Mouse (Mus musculus): ENCODE results near the gene Nrxn3. TPM values are rescaled to one million over a fixed set of nuclear protein-coding genes. Genes with fewer than 3 reads are reported as not detected.
A peak's percentile ranks its signal among the peaks of the same experiment; 100 is the strongest.

Gene Nrxn3
- polyA plus RNA-seq, 1 experiment from 2014 or later = 1.4 TPM

DNA sequence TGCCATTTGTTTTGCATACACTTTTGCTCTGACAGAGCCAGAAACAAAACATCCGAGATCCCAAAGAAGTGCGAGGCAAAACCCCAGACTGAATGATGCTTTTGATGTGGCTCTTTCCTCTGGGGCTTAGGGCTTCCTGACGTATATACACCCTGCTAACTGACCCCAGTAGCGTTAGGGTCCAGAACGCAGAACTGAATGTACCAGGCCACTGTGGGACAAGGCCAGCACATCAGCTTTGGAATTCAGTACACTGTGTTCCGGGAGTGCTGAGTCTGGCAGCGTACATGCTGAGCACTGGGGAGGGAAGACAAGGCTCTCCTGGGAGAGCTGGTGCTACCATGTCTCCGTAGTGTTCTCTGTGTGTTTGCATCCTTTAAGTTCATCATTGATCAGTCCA lies 436.7 kb downstream of the Nrxn3 start:
- Histone ChIP-seq H3K4me2 (ENCODE audit: low read depth, low read length) (no peak overlapping the region), H3K36me3 (ENCODE audit: control insufficient read depth, insufficient read depth, low read length) (no peaks in the 10 kb centered on the region), H3K9me3 (ENCODE audit: control insufficient read depth, low read length) (no peaks in the 10 kb centered on the region), H3K4me1 (ENCODE audit: control insufficient read depth, insufficient read depth, low read length) (no peaks in the 10 kb centered on the region), H3K4me3 (ENCODE audit: low read length) (no peak overlapping the region), H3K27me3 (replicated peaks; ENCODE audit: control insufficient read depth, insufficient read depth, low read length) (no peaks in the 10 kb centered on the region), H3K27ac (ENCODE audit: low read length) (no peak overlapping the region), H3K9ac (ENCODE audit: low read depth, low read length) (no peak overlapping the region)
- 63% methylated on average over 8 of the region's 8 CpGs for WGBS
- ATAC-seq = no peak

GRCm38 (mm10) chr12:89174306-89175159 lies 451.9 kb downstream of the Nrxn3 start:
- Histone ChIP-seq H3K4me3 (ENCODE audit: low read length) (no peak overlapping the region), H3K36me3 (ENCODE audit: control insufficient read depth, insufficient read depth, low read length) (no peaks in the 10 kb centered on the region), H3K4me2 (ENCODE audit: low read depth, low read length) (no peak overlapping the region), H3K27me3 (replicated peaks; ENCODE audit: control insufficient read depth, insufficient read depth, low read length) (no peaks in the 10 kb centered on the region), H3K4me1 (ENCODE audit: control insufficient read depth, insufficient read depth, low read length) (no peaks in the 10 kb centered on the region), H3K9ac (ENCODE audit: low read depth, low read length) (no peak overlapping the region), H3K9me3 (ENCODE audit: control insufficient read depth, low read length) (no peaks in the 10 kb centered on the region), H3K27ac (ENCODE audit: low read length) (no peak overlapping the region)
- no peak for ATAC-seq
- WGBS = 58% methylated on average over 12 of the region's 12 CpGs

GRCm38 (mm10) chr12:89179970-89180666 lies 457.4 kb downstream of the Nrxn3 start:
- WGBS = 40% methylated on average over 13 of the region's 13 CpGs
- Histone ChIP-seq H3K4me3 (ENCODE audit: low read length) (no peak overlapping the region), H3K36me3 (ENCODE audit: control insufficient read depth, insufficient read depth, low read length) (no peaks in the 10 kb centered on the region), H3K4me1 (ENCODE audit: control insufficient read depth, insufficient read depth, low read length) (0 out of 2 replicates have a peak, but pooled peaks cover 3% of the 10 kb centered on the region), H3K27ac (ENCODE audit: low read length) (no peak overlapping the region), H3K4me2 (ENCODE audit: low read depth, low read length) (no peak overlapping the region), H3K9me3 (ENCODE audit: control insufficient read depth, low read length) (no peaks in the 10 kb centered on the region), H3K27me3 (replicated peaks; ENCODE audit: control insufficient read depth, insufficient read depth, low read length) (no peaks in the 10 kb centered on the region), H3K9ac (ENCODE audit: low read depth, low read length) (no peak overlapping the region)
- ATAC-seq = no peak

DNA sequence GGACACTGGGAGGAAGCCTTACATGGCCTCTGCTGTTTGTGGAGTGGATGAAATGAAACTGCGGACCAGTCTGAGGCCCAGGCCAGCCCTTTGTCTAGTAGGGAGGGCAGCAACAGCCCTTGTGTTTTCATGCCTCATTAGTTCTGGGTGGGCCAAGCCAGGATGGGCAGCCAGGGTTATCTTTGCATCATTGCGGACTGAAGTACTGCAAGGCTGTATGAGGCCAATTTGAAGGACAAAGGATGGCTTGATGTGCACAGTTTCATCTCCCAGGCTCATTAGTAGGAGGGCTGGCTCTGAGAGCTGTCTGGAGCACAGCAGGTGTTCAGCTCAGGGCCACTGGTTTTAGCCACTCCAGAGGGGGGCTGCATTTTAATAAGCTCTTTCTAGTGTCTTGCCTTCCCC lies 458.5 kb downstream of the Nrxn3 start:
- H3K27me3 ChIP-seq (replicated peaks; ENCODE audit: control insufficient read depth, insufficient read depth, low read length) = no peaks in the 10 kb centered on the region
- 63% methylated on average over 2 of the region's 2 CpGs for WGBS
- H3K9me3 ChIP-seq (ENCODE audit: control insufficient read depth, low read length) = no peaks in the 10 kb centered on the region
- ATAC-seq = no peak
- H3K9ac ChIP-seq (ENCODE audit: low read depth, low read length) = no peak overlapping the region
- H3K4me1 ChIP-seq (ENCODE audit: control insufficient read depth, insufficient read depth, low read length) = 0 out of 2 replicates have a peak, but pooled peaks cover 3% of the 10 kb centered on the region
- H3K27ac ChIP-seq (ENCODE audit: low read length) = no peak overlapping the region
- no peak overlapping the region for H3K4me2 ChIP-seq (ENCODE audit: low read depth, low read length)
- H3K36me3 ChIP-seq (ENCODE audit: control insufficient read depth, insufficient read depth, low read length) = no peaks in the 10 kb centered on the region
- H3K4me3 ChIP-seq (ENCODE audit: low read length) = no peak overlapping the region

- Histone ChIP-seq H3K27ac (ENCODE audit: low read length) (no peak overlapping the region), H3K36me3 (ENCODE audit: control insufficient read depth, insufficient read depth, low read length) (no peaks in the 10 kb centered on the region), H3K27me3 (replicated peaks; ENCODE audit: control insufficient read depth, insufficient read depth, low read length) (no peaks in the 10 kb centered on the region), H3K4me3 (ENCODE audit: low read length) (no peak overlapping the region), H3K9ac (ENCODE audit: low read depth, low read length) (no peak overlapping the region), H3K9me3 (ENCODE audit: control insufficient read depth, low read length) (no peaks in the 10 kb centered on the region), H3K4me1 (ENCODE audit: control insufficient read depth, insufficient read depth, low read length) (no peaks in the 10 kb centered on the region), H3K4me2 (ENCODE audit: low read depth, low read length) (no peak overlapping the region)
- WGBS = 79% methylated on average over 10 of the region's 10 CpGs
- ATAC-seq = no peak
These were observed 476.3 kb downstream of the Nrxn3 start for GRCm38 (mm10) chr12:89198764-89199525.

GRCm38 (mm10) chr12:89211608-89212007 lies 488.9 kb downstream of the Nrxn3 start:
- H3K4me1 ChIP-seq (ENCODE audit: control insufficient read depth, insufficient read depth, low read length) = no peaks in the 10 kb centered on the region
- no peaks in the 10 kb centered on the region for H3K9me3 ChIP-seq (ENCODE audit: control insufficient read depth, low read length)
- H3K9ac ChIP-seq (ENCODE audit: low read depth, low read length) = no peak overlapping the region
- ATAC-seq = no peak
- no peak overlapping the region for H3K4me2 ChIP-seq (ENCODE audit: low read depth, low read length)
- H3K36me3 ChIP-seq (ENCODE audit: control insufficient read depth, insufficient read depth, low read length) = no peaks in the 10 kb centered on the region
- H3K27ac ChIP-seq (ENCODE audit: low read length) = no peak overlapping the region
- no peaks in the 10 kb centered on the region for H3K27me3 ChIP-seq (replicated peaks; ENCODE audit: control insufficient read depth, insufficient read depth, low read length)
- WGBS = 42% methylated on average over 2 of the region's 2 CpGs
- H3K4me3 ChIP-seq (ENCODE audit: low read length) = no peak overlapping the region

- Histone ChIP-seq H3K4me1 (ENCODE audit: control insufficient read depth, insufficient read depth, low read length) (no peaks in the 10 kb centered on the region), H3K4me2 (ENCODE audit: low read depth, low read length) (no peak overlapping the region), H3K36me3 (ENCODE audit: control insufficient read depth, insufficient read depth, low read length) (no peaks in the 10 kb centered on the region), H3K27ac (ENCODE audit: low read length) (no peak overlapping the region), H3K9me3 (ENCODE audit: control insufficient read depth, low read length) (no peaks in the 10 kb centered on the region), H3K27me3 (replicated peaks; ENCODE audit: control insufficient read depth, insufficient read depth, low read length) (no peaks in the 10 kb centered on the region), H3K4me3 (ENCODE audit: low read length) (no peak overlapping the region), H3K9ac (ENCODE audit: low read depth, low read length) (no peak overlapping the region)
- ATAC-seq = 0 out of 2 replicates have a peak, but pooled peaks have one; percentile 21
- 25% methylated on average over 1 of the region's 1 CpGs for WGBS
These were observed 517.1 kb downstream of the Nrxn3 start for GRCm38 (mm10) chr12:89239826-89240225.

DNA sequence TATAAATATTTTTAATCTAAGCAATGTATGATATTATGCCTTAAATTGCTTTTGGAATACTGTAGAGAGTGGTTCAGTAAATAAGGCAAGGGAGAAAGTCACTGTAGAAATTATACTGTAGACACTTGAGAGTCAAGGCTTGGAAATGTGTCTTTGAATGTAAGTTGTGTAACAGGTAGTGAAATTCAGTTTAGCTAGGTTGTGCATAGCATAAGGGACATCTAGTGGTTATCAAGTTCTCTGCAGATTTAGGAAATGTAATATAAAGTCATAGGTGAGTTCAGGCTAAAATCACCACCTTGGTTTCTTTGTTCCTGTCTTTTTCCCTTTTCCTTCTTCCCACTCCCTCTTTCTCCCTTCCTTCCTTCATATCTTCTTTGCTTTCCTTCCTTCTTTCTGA lies 518.9 kb downstream of the Nrxn3 start:
- Histone ChIP-seq H3K27me3 (replicated peaks; ENCODE audit: control insufficient read depth, insufficient read depth, low read length) (no peaks in the 10 kb centered on the region), H3K4me1 (ENCODE audit: control insufficient read depth, insufficient read depth, low read length) (no peaks in the 10 kb centered on the region), H3K36me3 (ENCODE audit: control insufficient read depth, insufficient read depth, low read length) (no peaks in the 10 kb centered on the region), H3K4me2 (ENCODE audit: low read depth, low read length) (no peak overlapping the region), H3K9ac (ENCODE audit: low read depth, low read length) (no peak overlapping the region), H3K4me3 (ENCODE audit: low read length) (no peak overlapping the region), H3K27ac (ENCODE audit: low read length) (no peak overlapping the region), H3K9me3 (ENCODE audit: control insufficient read depth, low read length) (no peaks in the 10 kb centered on the region)
- no peak for ATAC-seq

DNA sequence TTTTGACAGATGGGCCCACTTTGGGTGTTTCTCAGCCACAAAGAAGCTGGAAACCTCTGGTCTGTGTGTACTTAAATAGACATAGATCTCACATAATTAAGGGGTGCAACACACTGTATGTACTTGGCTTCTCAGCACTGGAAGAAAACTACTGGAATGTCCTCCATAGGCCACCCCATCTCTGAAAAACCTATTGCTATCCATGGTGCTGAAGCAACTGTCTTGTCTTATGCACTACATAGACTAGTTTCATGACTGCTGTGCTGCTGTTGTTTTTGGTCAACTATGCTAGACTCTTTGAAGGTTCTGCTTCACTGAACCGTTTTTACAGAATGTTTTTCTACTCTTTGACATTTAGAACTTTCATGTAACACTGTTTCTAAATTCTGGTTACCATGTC lies 519.8 kb downstream of the Nrxn3 start:
- H3K4me1 ChIP-seq (ENCODE audit: control insufficient read depth, insufficient read depth, low read length) = no peaks in the 10 kb centered on the region
- H3K36me3 ChIP-seq (ENCODE audit: control insufficient read depth, insufficient read depth, low read length) = no peaks in the 10 kb centered on the region
- no peaks in the 10 kb centered on the region for H3K27me3 ChIP-seq (replicated peaks; ENCODE audit: control insufficient read depth, insufficient read depth, low read length)
- ATAC-seq = no peak
- H3K9me3 ChIP-seq (ENCODE audit: control insufficient read depth, low read length) = no peaks in the 10 kb centered on the region
- 34% methylated on average over 1 of the region's 1 CpGs for WGBS
- no peak overlapping the region for H3K9ac ChIP-seq (ENCODE audit: low read depth, low read length)
- no peak overlapping the region for H3K4me3 ChIP-seq (ENCODE audit: low read length)
- H3K4me2 ChIP-seq (ENCODE audit: low read depth, low read length) = no peak overlapping the region
- H3K27ac ChIP-seq (ENCODE audit: low read length) = no peak overlapping the region
